Mouse (Mus musculus) heart, adult 11 months (tissue): ENCODE results near the gene C8g.

Experiments used
- DNase-seq: peaks from one replicate; pipeline ENCODE4 v3.0.0; 2022

The C8g gene

GRCm38 (mm10) chr2:25500071-25500575 is 1.4 kb downstream of the C8g start:
- DNase-seq: peak; percentile 94

DNA sequence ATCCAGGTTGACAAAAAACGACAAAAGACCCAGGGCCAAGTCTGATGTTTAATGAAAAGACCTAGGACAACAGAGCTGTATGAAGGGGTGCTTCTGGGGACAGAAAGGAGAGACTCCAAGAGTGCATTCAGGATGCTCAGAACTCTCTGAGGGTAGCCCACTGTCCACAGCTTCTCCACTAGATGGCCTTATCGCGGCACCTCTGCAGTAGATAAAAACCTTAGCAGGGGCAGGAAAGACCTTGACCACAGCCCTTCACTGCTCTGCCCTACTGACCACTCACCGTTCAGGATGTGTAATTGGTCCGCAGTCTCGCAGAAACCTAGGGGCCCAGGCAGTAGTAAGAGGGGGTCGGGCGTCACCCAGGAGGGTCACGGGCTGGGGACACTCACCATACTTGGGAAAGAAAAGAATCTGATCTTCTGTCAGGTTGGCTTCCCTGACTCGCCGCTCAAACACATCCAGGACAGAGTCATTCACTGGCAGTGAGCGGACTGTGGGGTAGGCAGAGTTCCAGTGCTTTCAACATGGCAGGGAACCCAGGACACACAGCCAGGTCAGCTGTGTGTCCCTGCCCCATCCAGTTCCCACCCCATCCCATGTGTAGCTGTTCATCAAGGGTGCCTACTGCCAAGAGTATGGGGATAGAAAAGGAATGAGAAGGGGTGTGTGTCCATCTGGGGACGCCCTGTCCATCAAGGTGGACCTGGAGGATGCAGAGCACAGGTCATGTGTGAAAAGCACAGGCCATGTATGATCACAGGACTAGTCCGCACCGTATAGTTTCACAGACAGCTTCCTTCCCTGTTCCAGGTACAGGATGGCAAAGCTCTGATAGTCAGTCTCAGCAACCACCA is 2.7 kb downstream of the C8g start:
- DNase-seq: peak; percentile 94

- no peak for DNase-seq
Measured at GRCm38 (mm10) chr2:25497846-25498575, 3.5 kb downstream of the C8g start.

DNA sequence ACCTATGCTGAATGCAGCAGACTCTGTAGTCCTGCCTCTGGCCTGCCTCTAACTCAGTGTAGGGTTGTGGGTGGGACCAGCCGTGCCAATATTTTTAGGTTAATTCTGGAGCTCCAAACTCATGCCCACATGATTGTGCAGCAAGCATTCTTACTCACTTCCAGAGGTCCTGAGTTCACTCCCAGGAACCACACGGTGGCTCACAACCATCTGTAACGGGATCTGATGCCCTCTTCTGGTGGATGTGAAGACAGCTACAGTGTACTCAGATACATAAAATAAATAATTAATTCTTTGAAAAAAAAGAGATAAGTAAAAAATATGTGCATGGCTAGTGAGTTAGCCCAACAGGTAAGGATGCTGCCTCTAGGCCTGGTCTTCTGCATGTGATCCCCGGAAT is 5.1 kb downstream of the C8g start:
- no peak for DNase-seq

GRCm38 (mm10) chr2:25493476-25493961 is 8.0 kb downstream of the C8g start, which contains the start of gene Lcn12:
TSS of gene Lcn12 (minus strand) at chr2:25493911.
- DNase-seq: no peak

DNA sequence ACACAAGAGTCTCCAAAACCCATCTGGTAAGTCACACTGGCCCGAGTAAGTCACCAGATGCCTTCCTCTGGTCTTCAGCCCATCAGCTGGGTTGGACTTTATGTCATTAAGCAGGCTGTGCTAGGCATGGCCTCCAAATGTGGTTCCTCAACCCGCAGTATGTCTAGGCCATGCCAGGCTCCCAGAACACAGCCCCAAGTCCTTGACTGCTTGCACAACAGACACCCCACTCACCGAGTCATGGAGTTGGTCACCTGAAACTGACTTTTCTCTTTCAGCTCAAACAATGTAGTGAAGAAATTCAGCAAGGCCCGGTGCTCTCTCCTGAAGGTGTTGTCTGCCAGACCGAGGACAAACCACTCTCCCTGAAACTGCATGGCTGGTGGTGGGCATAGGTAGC is 8.5 kb downstream of the C8g start:
- no peak for DNase-seq

DNA sequence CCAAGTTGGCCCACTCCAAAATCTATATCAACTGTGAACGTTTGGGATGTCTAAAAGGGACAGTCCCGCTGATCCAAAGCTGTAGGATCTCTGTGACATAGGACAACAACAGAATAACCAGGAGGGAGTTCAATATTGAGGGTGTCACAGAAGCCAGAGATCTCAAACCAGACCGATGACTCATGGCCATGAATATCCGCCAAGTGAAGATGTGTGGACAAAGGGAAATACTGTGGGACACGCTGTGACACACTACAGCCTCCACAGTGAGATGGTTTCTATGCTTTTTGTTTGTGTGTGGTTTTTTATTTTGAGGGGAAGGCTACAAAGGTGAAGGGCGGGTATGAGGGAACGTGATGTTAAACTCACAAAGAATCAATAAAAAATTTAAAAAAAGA is 12.8 kb downstream of the C8g start:
- no peak for DNase-seq

DNA sequence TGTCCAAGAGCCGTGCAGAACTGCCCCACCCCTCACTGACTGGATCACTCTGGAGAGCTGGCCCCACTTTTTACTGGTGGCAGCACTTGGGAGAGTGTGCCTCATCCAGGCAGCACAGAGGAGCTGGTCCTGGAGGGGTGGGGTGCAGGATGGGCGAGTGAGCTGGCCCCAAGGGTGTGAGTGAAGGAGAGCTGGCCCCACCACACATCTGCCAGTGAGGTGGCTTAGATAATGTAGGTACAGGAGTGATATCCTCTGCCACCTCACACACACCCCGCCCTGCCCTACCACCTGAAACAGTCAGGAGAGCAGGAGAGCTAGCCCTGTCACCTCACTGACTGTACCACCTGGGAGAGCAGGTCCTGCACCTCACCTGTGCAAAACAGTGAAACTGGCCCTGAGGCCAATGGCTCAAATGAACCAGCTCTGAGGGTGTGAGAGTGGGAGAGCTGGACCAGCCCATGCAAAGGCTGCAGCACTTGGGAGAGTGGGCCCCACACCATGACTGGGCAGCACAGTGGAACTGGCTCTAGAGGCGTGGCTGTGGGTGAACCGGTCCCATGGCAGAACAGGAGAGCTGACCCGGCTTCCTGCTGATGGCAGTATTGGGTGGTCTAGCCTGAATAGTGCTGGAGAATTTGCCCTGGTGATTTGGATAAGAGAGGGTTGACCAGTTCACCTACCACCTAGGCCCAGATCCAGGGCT is 13.4 kb downstream of the C8g start:
- no peak for DNase-seq

- DNase-seq: no peak
Measured at GRCm38 (mm10) chr2:25484901-25485647, 16.4 kb downstream of the C8g start.

GRCm38 (mm10) chr2:25482969-25483368 is 18.6 kb downstream of the C8g start:
- no peak for DNase-seq

DNA sequence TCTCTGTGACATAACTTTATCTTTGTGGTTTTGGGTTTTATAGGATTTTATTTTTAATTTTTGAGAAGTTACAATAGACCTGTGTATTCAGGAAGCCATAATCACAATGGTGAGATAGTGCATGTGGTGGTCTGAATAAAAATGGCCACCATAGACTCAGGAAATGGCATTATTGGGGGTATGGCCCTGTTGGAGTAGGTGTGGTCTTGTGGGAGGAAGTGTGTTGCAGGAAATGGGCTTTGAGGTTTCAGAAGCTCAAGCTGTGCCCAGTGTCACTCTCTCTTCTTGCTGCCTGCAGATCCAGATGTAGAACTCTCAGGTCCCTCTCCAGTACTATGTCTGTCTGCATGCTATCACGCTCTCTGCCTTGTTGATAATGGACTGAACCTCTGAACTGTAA is 21.0 kb downstream of the C8g start:
- no peak for DNase-seq

- DNase-seq: no peak
Measured at GRCm38 (mm10) chr2:25479551-25480311, 21.8 kb downstream of the C8g start.

GRCm38 (mm10) chr2:25477967-25478675 is 23.4 kb downstream of the C8g start:
- DNase-seq: peak; percentile 98

DNA sequence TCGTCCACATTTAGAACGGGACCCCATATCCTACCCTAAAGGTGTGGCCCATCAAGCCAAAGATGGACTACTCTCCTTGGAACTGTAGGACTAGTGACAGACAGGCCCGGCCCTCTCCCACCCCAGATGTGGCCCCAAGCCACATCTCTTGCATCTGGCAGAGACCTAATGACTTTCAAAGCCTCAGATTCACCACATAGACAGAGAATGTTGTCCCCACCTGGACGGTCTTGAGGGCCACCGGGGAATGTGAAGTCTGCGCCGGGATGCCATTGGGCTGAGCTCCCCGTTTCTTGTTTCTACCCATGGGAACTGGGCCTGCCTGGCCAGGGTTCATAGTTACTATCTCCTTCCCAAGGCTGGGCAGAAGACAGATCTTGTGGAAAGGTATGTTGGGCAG is 24.0 kb downstream of the C8g start:
- no peak for DNase-seq

DNA sequence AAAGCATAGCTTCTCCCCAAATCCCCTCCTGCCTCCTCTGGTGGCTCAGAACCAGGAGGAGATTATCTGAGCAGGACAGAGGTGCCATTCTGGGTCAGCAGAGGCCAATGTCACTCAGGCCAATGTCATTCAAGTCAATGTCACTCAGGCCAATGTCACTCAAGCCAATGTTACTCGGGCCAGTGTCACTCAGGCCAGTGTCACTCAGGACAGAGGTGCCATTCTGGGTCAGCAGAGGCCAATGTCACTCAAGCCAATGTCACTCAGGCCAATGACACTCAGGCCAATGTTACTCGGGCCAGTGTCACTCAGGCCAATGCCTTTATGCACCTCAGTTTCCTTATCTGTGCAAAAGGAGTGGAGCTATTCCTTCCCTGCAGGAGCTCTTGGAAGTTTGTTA is 29.0 kb downstream of the C8g start:
- DNase-seq: no peak

DNA sequence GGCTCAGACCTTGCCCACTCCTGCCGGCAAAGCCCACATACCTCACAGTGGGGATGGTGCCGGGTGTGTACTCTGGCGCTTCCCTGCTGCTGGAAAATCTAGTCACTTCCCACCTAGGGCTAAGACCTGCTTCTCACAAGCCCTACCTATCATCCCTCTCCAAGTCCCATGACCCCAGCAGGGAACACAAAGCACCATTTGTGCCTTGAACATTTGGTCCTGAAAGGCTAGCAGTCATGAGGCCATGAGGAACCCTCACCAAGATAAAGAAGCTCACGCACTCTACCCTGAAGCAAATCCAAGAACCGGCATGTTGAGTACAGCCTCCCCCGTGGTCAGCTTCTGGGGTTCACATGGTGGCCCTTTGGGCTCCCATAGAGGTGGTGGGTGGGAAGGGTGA is 31.6 kb downstream of the C8g start, which contains the start of gene Ptgds:
Ptgds (minus strand) TSS at position 78 of the 400 bp plus-strand sequence.
- DNase-seq: peak; percentile 97

DNA sequence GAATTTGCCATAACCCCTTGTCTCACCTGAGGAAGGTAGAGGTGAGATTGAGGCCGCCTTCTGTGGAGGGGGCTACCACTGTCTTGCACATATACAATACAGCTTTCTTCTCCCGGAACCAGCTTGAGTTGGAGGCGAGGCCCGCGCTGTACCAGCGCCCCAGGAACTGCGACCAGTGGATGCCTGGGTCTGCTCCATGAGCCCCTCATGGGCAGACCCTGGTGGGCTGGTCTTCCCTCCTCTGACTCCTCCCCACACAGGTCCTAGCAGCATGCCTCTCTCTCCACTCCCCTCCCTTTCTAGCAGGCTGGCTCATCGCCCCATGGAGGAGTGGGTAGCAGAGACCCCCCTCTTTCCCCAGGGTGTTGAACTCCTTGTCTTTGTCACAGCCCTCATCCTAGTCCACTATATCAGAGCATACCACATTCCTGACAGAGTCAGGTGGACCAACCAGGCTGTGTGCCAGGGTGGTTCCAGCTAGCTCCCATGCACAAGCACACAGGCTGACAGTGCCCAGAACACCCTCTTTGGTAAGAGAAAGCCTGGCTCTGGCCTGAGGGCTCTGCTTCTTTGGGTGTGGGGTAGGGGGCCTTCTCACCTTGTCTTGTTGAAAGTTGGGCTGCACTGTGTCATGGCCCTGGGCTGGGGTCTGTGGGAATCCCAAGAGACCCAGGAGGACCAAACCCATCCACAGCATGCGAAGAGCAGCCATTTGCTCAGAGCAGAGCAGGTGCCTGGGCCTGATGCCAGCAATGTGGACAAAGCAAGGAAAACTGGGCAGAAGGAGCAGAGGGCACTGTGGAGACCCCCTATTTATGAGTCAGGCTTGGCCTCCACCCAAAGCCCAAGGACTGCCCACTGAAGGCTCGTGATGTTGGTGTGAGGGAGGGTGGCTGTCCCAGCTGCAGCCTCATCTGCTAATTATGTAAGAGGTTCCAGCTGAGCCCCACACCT is 32.3 kb downstream of the C8g start:
- peak; percentile 97 for DNase-seq

DNA sequence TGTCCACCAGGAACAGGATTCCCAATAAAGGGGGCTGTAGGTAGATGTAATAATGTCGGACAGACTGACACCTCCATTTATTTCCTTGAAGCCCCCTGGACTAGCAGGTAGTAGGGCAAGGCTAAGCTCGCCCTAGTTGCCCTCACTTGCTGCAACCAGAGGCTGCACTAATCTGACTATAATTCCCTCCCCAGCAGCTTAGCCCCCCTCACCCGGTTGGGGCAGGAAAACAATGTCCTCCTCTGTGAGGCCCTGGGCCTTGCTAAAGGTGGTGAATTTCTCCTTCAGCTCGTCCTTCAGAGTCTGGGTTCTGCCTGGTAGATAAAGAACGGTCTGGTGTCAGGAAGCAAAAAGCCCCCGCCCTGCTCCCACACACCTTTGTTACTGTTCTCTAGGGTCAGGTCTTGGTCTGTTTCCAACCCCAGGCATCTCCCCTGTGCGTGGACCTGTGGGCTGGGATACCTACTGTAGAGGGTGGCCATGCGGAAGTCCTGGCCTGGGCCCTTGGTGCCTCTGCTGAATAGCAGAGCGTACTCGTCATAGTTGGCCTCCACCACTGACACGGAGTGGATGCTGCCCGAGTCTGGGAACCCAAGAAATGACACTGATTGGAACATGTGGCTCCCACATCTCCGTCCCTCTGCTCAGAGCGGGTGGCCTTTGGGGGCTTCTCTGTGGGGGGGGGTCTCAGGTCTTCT is 33.8 kb downstream of the C8g start:
- no peak for DNase-seq
